In genomic region chr14:120477982-120478568, GRCm38 (mm10) we compare ENCODE assay signal across 8 mouse cellular contexts. TPM values are rescaled to one million over a fixed set of nuclear protein-coding genes. Genes with fewer than 3 reads are reported as not detected.
A peak's percentile ranks its signal among the peaks of the same experiment; 100 is the strongest.
DNase-seq lines count a peak whose midpoint lies in the region; ATAC-seq and TF ChIP-seq lines count a peak whose summit lies in the region.

Gene Rap2a (plus strand): TSS chr14:120478444.

- H3K79me2 ChIP-seq in heart, adult 2 months (replicated peaks; ENCODE audit: control insufficient read depth, insufficient read depth, low read length), result 0 out of 2 replicates have a peak, but pooled peaks cover 2% of the 10 kb centered on the region

- intact Hi-C loops in heart, adult 2 months (cut with DNase I), result loop anchor here (2.0 to 10.0 kb wide), 4 partner anchors 54 to 341 kb away; no protein-coding TSS in a partner anchor

- H3K4me2 ChIP-seq in embryonic facial prominence, embryonic 14.5 days (ENCODE audit: low read depth, low read length), result peak within 1 kb of the TSS; percentile 75
- H3K4me2 ChIP-seq in limb, embryonic 13.5 days (replicated peaks), result peak within 1 kb of the TSS; percentile 82
- H3K4me2 ChIP-seq in midbrain, embryonic 16.5 days (ENCODE audit: low read length), result peak within 1 kb of the TSS; percentile 76

- peaks cover 17% of the 10 kb centered on the region for H3K4me1 ChIP-seq in embryonic facial prominence, embryonic 14.5 days (ENCODE audit: control insufficient read depth, insufficient read depth, low read length)
- H3K4me1 ChIP-seq in heart, adult 2 months (ENCODE audit: control insufficient read depth, insufficient read depth, low read length), result peaks cover 3% of the 10 kb centered on the region
- H3K4me1 ChIP-seq in limb, embryonic 13.5 days, result peaks cover 17% of the 10 kb centered on the region
- peaks cover 33% of the 10 kb centered on the region for H3K4me1 ChIP-seq in midbrain, embryonic 16.5 days (ENCODE audit: control insufficient read depth, insufficient read depth, low read length)

- H3K9me3 ChIP-seq in embryonic facial prominence, embryonic 14.5 days (ENCODE audit: control insufficient read depth, low read length), result no peaks in the 10 kb centered on the region
- H3K9me3 ChIP-seq in limb, embryonic 13.5 days, result no peaks in the 10 kb centered on the region
- H3K9me3 ChIP-seq in midbrain, embryonic 16.5 days (replicated peaks; ENCODE audit: control insufficient read depth, low read length, poor library complexity, severe bottlenecking), result no peaks in the 10 kb centered on the region

- WGBS in embryonic facial prominence, embryonic 14.5 days, result under 1% methylated on average over 28 of the region's 78 CpGs
- WGBS in heart, adult 2 months, result under 1% methylated on average over 76 of the region's 78 CpGs
- WGBS in limb, embryonic 13.5 days, result under 1% methylated on average over 68 of the region's 78 CpGs
- WGBS in midbrain, embryonic 16.5 days, result under 1% methylated on average over 63 of the region's 78 CpGs

- no peaks in the 10 kb centered on the region for H3K36me3 ChIP-seq in embryonic facial prominence, embryonic 14.5 days (ENCODE audit: control insufficient read depth, insufficient read depth, low read length)
- H3K36me3 ChIP-seq in heart, adult 2 months (ENCODE audit: control insufficient read depth, insufficient read depth, low read length), result no peaks in the 10 kb centered on the region
- H3K36me3 ChIP-seq in limb, embryonic 13.5 days, result peaks cover 7% of the 10 kb centered on the region; the same call in 1 of the 2 replicates
- no peaks in the 10 kb centered on the region for H3K36me3 ChIP-seq in midbrain, embryonic 16.5 days (ENCODE audit: control insufficient read depth, insufficient read depth, low read length)

- H3K27ac ChIP-seq in embryonic facial prominence, embryonic 14.5 days (replicated peaks; ENCODE audit: low read depth, low read length), result peak within 1 kb of the TSS; percentile 99
- H3K27ac ChIP-seq in heart, adult 2 months, result peak within 1 kb of the TSS; percentile 99
- peak within 1 kb of the TSS; percentile 93 for H3K27ac ChIP-seq in limb, embryonic 13.5 days
- peak within 1 kb of the TSS; percentile 98 for H3K27ac ChIP-seq in midbrain, embryonic 16.5 days (ENCODE audit: low read length)

- peak; percentile 80 for TF ChIP-seq POLR2A in heart, adult 2 months (IDR thresholded peaks at IDR 0.05; ENCODE audit: insufficient read depth, low read depth, low read length)

- no peak for TF ChIP-seq CTCF in heart, adult 2 months (IDR thresholded peaks at IDR 0.05)

- TF ChIP-seq EP300 in heart, adult 2 months (IDR thresholded peaks at IDR 0.05; ENCODE audit: insufficient read depth, low read depth, low read length), result no peak; the same call in 1 of the 2 replicates

- DNase-seq in 3134 (ENCODE audit: extremely low read depth, insufficient read length, low spot score), result peak; percentile 93
- DNase-seq in adrenal gland, postnatal 4 days (ENCODE audit: low spot score in 2 of 2), result peak; percentile 90 to 92
- DNase-seq in embryonic facial prominence, embryonic 14.5 days (ENCODE audit: low spot score), result peak; percentile 98
- DNase-seq in heart, adult 2 months, result peak; percentile 97 to 98
- peak; percentile 95 to 96 for DNase-seq in kidney, adult 8-10 months
- DNase-seq in spleen, postnatal 14 days (ENCODE audit: low spot score in 2 of 2), result peak; percentile 84 to 86

- H3K9ac ChIP-seq in embryonic facial prominence, embryonic 14.5 days (ENCODE audit: low read depth, low read length), result peak within 1 kb of the TSS; percentile 86
- H3K9ac ChIP-seq in heart, adult 2 months (ENCODE audit: low read depth, low read length), result peak within 1 kb of the TSS; percentile 94
- peak within 1 kb of the TSS; percentile 85 for H3K9ac ChIP-seq in limb, embryonic 13.5 days
- H3K9ac ChIP-seq in midbrain, embryonic 16.5 days (ENCODE audit: low read depth, low read length), result peak within 1 kb of the TSS; percentile 90

- peak within 1 kb of the TSS; percentile 80 for H3K4me3 ChIP-seq in embryonic facial prominence, embryonic 14.5 days (ENCODE audit: low read depth, low read length)
- H3K4me3 ChIP-seq in heart, adult 2 months, result peak within 1 kb of the TSS; percentile 83
- H3K4me3 ChIP-seq in limb, embryonic 13.5 days, result peak within 1 kb of the TSS; percentile 80
- H3K4me3 ChIP-seq in midbrain, embryonic 16.5 days (ENCODE audit: low read depth, low read length), result peak within 1 kb of the TSS; percentile 86

- H3K27me3 ChIP-seq in embryonic facial prominence, embryonic 14.5 days (replicated peaks; ENCODE audit: control insufficient read depth, insufficient read depth, low read length), result no peaks in the 10 kb centered on the region
- H3K27me3 ChIP-seq in heart, adult 2 months (ENCODE audit: control insufficient read depth, insufficient read depth, low read length), result no peaks in the 10 kb centered on the region
- H3K27me3 ChIP-seq in limb, embryonic 13.5 days, result no peaks in the 10 kb centered on the region
- no peaks in the 10 kb centered on the region for H3K27me3 ChIP-seq in midbrain, embryonic 16.5 days (ENCODE audit: control insufficient read depth, insufficient read depth, low read depth, low read length)

- ATAC-seq in embryonic facial prominence, embryonic 14.5 days (ENCODE audit: low read depth), result peak; percentile 90
- peak; percentile 88 for ATAC-seq in limb, embryonic 13.5 days (ENCODE audit: low FRiP score, low read depth)
- peak; percentile 92 for ATAC-seq in midbrain, embryonic 16.5 days

RNA-seq across cellular contexts. Expression of gene Rap2a, which starts in this region (rescaled TPM):
- 10 to 100 TPM; 24.3 to 28.5 TPM for total RNA-seq in adrenal gland, postnatal 4 days (2021)
- 17.6 and 19.9 TPM in 2 replicates for polyA plus RNA-seq in embryonic facial prominence, embryonic 14.5 days (2014; fragmentation: Nextera tagmentation; extraction: Ambion mirVana)
- total RNA-seq in heart, adult 2 months (2021), result 1 to 10 TPM; 8.9 to 9.3 TPM
- 8.5 and 11.1 TPM in 2 replicates for polyA plus RNA-seq in heart, adult 2 months (2012; rRNA removed)
- polyA plus RNA-seq in limb, embryonic 13.5 days (2015; fragmentation: Nextera tagmentation; extraction: Ambion mirVana), result 12.3 and 12.8 TPM in 2 replicates
- polyA plus RNA-seq in midbrain, embryonic 16.5 days (2015; fragmentation: Nextera tagmentation; extraction: Ambion mirVana), result 17.2 and 22.0 TPM in 2 replicates

Comparison
In these comparisons a context has a peak if more than half of its experiments do, and no peak if none do; other contexts are left out.
1. Peak in every context shown above with its lines: DNase-seq, ATAC-seq, H3K4me3 ChIP-seq and H3K27ac ChIP-seq.